Mouse (Mus musculus): ENCODE measurements around the gene Mfsd13b.

- TF ChIP-seq CTCF (IDR thresholded peaks at IDR 0.05; ENCODE audit: control insufficient read depth, insufficient read depth, insufficient replicate concordance, low read depth, low read length), result no peak
- no peak for TF ChIP-seq POLR2A (IDR thresholded peaks at IDR 0.05; ENCODE audit: control insufficient read depth, low read depth, low read length)
These were observed 59.7 kb downstream of the Mfsd13b start for GRCm38 (mm10) chr7:121041989-121042388.

Measured in testis, adult 2 months (tissue).